ENCODE assay signal across 26 mouse cellular contexts in the genomic region with DNA sequence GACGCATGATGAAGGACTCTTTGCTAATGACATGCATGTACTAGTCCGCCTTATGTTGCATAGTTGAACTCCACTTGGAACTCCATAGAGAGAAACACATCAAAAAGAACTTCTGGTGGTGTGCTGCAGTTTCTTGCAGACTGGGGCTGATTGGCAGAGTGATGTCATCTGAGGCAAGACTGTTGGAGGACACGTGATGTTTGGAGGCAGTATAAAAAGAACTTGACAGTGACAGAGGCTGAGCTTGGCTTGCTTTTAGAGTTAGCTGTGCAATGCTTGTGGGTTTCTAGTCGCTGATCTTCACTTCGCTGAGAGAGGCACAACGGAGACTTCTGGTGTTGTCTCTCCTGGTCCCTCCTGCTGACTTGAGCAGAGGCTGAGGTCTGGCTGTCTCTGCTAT.
"Had no signal": no experiment of that assay in that cellular context is flagged by ENCODE, and none has a peak within 500 bp of the region (broad histone marks: within the 10 kb centered on the region; RNA-seq: fewer than 3 reads in every experiment).

No protein-coding gene starts in this region.

- H3K36me3 ChIP-seq: heart, embryonic 10.5 days; heart, embryonic 13.5 days; heart, embryonic 15.5 days; hindbrain, embryonic 10.5 days; hindbrain, embryonic 13.5 days; hindbrain, embryonic 15.5 days; kidney, embryonic 15.5 days; limb, embryonic 13.5 days; limb, embryonic 15.5 days; liver, embryonic 12.5 days had no signal

- H3K4me1 ChIP-seq: hindbrain, embryonic 10.5 days; hindbrain, embryonic 13.5 days; hindbrain, embryonic 15.5 days; kidney, embryonic 15.5 days; limb, embryonic 13.5 days; limb, embryonic 15.5 days had no signal

- H3K9ac ChIP-seq: heart, embryonic 13.5 days; heart, embryonic 15.5 days; hindbrain, embryonic 13.5 days; hindbrain, embryonic 15.5 days; kidney, embryonic 15.5 days; limb, embryonic 13.5 days; limb, embryonic 15.5 days; liver, embryonic 12.5 days; liver, embryonic 14.5 days had no signal

- DNase-seq: gastrocnemius, adult 2 months; gastrocnemius, postnatal 10 days; heart, adult 18-20 months; heart, postnatal 4 days; kidney, adult 11 months; kidney, adult 2 months; kidney, adult 9 months; kidney, postnatal 14 days; kidney, postnatal 36 days; layer of hippocampus, adult 9-11 months; layer of hippocampus, postnatal 36 days; left cerebral cortex, postnatal 4 days had no signal

- H3K4me2 ChIP-seq: heart, embryonic 13.5 days; heart, embryonic 15.5 days; hindbrain, embryonic 13.5 days; hindbrain, embryonic 15.5 days; kidney, embryonic 15.5 days; limb, embryonic 13.5 days; limb, embryonic 15.5 days; liver, embryonic 12.5 days had no signal

- H3K27me3 ChIP-seq: heart, embryonic 13.5 days; hindbrain, embryonic 15.5 days; kidney, embryonic 15.5 days; limb, embryonic 13.5 days; limb, embryonic 15.5 days had no signal

- H3K9me3 ChIP-seq: heart, embryonic 10.5 days; heart, embryonic 13.5 days; heart, embryonic 15.5 days; hindbrain, embryonic 10.5 days; hindbrain, embryonic 13.5 days; hindbrain, embryonic 15.5 days; kidney, embryonic 15.5 days; limb, embryonic 13.5 days; limb, embryonic 15.5 days; liver, embryonic 12.5 days had no signal

- H3K4me3 ChIP-seq: gastrocnemius, adult 2 months; heart, embryonic 10.5 days; heart, embryonic 13.5 days; heart, embryonic 15.5 days; hindbrain, embryonic 10.5 days; hindbrain, embryonic 13.5 days; hindbrain, embryonic 15.5 days; kidney, embryonic 15.5 days; limb, embryonic 13.5 days; limb, embryonic 15.5 days; liver, embryonic 12.5 days had no signal

- ATAC-seq: hindbrain, postnatal 0 days; intestine, embryonic 16.5 days; liver, embryonic 12.5 days had no signal

- H3K27ac ChIP-seq: gastrocnemius, adult 2 months; heart, embryonic 10.5 days; heart, embryonic 13.5 days; heart, embryonic 15.5 days; hindbrain, embryonic 10.5 days; hindbrain, embryonic 13.5 days; hindbrain, embryonic 15.5 days; hindbrain, postnatal 0 days; kidney, embryonic 15.5 days; kidney, postnatal 0 days; limb, embryonic 13.5 days; limb, embryonic 15.5 days; liver, embryonic 12.5 days; liver, embryonic 14.5 days had no signal
